Mouse (Mus musculus) layer of hippocampus, postnatal 36 days (tissue): Measurements from ENCODE around the gene D430042O09Rik. TPM values are rescaled to one million over a fixed set of nuclear protein-coding genes. Genes with fewer than 3 reads are reported as not detected.
A peak's percentile ranks its signal among the peaks of the same experiment; 100 is the strongest.

Source experiments
- DNase-seq, 2 experiments: peaks; one replicate each; pipeline ENCODE4 v3.0.0; 2022
- total RNA-seq, 2 experiments: library from RNA; stranded (reverse); gene quantifications; 2 replicates each; pipeline ENCODE4 v1.2.3; 2021

Gene D430042O09Rik
- total RNA-seq, 2 experiments from 2014 or later, result 22.9 to 32.4 TPM

GRCm38 (mm10) chr7:125740521-125740920 is 32.8 kb downstream of the D430042O09Rik start:
- DNase-seq, result no peak

GRCm38 (mm10) chr7:125741271-125741703 is 33.6 kb downstream of the D430042O09Rik start:
- DNase-seq, result no peak

- no peak for DNase-seq
Observed at GRCm38 (mm10) chr7:125744774-125745173, 37.1 kb downstream of the D430042O09Rik start.

GRCm38 (mm10) chr7:125746621-125747315 is 39.1 kb downstream of the D430042O09Rik start:
- DNase-seq, result no peak

GRCm38 (mm10) chr7:125747316-125747690 is 39.6 kb downstream of the D430042O09Rik start:
- no peak for DNase-seq

- DNase-seq, result no peak
Observed at GRCm38 (mm10) chr7:125748186-125748585, 40.5 kb downstream of the D430042O09Rik start.

DNA sequence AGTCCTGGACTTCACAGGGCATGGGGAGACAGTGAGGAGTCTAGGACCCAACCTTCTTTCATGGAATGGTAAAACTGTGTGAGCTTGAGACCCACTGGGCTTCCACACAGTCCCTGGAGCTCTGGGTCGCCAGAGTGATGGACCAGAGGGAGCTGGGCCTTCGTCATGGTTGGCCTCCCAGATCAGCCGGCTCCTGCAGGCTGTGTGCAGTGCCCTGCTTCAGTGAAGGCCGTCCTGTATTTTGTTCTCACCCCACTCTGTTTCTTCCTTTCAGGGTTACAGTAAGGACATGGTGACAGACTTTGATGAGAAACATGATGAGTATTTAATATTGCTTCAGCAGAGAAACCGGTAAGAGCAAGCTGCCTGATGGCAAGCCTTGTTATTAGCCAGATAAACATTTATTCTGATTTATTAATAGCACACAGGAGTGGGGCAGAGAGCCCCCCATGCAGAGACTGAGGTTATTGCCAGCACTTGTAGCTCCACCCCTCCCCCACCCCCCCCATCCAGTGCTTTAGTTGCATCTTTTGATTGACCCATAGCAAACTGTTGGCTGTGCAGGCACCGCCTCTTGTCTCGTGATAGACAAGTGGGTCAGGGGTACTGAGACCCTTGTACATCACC is 45.1 kb downstream of the D430042O09Rik start:
- DNase-seq, result no peak

GRCm38 (mm10) chr7:125753326-125753715 is 45.6 kb downstream of the D430042O09Rik start:
- DNase-seq, result no peak

GRCm38 (mm10) chr7:125756806-125757205 is 49.1 kb downstream of the D430042O09Rik start:
- no peak for DNase-seq

- no peak for DNase-seq
Observed at GRCm38 (mm10) chr7:125757896-125758623, 50.4 kb downstream of the D430042O09Rik start.

- no peak for DNase-seq
Observed at GRCm38 (mm10) chr7:125762289-125762688, 54.6 kb downstream of the D430042O09Rik start.

DNA sequence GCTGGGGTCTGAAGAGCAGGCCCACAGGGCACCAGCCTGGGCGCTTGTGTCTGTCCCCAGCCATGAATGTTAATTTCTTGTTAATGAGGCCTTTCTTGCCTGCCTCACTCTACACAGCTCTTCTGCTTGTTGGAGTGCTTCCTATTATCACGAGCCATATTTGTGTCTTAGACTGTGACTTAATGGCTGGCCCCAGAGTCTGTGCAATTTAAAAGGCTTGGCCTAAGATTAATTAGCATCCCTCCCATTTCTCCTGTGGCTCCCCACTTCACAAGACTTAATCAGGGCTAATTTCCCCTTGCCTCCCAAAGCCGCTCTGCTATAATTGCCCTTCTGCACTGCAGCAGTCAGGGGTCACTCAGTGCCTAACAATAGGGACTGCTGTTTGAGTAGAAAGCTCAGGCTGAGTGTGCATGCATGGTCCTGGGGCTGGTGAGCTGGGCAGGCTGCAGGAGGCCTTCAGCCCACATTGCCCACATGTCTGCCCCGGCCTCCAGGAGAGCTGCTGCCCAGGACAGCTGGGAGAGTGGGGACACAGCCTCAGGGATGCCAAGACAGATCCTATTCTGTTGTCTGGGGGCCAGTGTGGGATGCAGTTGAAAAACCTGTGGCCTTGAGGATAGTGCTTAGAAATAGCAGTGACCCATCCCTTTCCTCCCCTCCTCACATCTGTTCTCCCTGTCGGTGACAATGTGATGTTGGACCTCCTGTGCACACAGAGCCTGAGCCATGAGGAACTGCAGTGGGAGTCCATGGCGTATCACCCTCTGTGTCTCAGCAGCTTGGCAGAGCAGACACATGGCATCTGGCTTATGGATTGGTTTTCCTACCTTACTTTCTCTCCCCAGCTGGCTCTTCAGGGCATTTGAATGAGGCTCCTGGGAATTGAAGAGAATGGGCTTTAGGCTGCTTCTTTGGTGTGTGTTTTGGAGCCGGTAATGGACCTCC is 55.5 kb downstream of the D430042O09Rik start:
- no peak for DNase-seq

GRCm38 (mm10) chr7:125764373-125764772 is 56.7 kb downstream of the D430042O09Rik start:
- no peak for DNase-seq

DNA sequence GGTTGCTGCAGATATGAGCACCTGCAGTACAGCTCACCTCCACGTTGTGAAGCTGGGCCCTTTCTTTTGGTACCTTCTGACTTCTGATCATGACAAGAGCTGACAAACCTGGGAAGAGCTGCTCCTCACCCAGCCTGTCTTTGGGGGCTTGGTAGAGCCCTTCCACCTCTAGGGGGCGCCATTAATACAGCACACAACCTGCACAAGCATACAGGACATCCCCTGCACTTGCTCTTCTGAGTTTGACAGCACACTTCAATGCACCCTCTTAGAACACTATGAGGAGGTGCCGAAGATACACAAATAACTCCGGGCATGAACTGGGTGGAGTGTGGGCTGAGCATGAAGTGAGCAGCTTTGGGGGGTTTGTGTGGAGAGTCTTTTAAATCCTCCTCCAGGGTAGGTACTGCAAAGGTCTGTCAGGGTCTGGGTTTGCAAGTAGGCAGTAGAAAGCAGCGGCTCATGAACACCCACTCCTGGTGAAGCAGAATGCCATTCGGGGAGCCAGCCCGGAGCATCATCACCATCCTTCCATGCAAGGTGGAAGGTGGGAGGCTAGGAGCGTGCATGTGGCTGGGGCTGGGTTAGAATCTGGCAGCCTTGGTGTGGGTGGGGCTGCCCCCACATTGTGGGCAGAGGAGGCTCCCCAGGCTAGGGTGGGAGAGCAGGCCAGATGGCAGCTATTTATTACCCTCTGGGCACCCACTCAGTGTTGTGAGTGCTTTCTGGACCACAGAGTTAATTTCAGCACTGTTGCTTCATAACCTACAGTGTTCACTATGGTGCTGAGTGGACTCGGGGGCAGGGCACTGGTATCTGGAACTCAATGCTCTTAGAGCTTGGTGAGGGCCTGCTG is 59.5 kb downstream of the D430042O09Rik start:
- peak; percentile 72 to 77 for DNase-seq

- peak; percentile 23 to 37 for DNase-seq
Observed at GRCm38 (mm10) chr7:125772961-125773571, 65.4 kb downstream of the D430042O09Rik start.

DNA sequence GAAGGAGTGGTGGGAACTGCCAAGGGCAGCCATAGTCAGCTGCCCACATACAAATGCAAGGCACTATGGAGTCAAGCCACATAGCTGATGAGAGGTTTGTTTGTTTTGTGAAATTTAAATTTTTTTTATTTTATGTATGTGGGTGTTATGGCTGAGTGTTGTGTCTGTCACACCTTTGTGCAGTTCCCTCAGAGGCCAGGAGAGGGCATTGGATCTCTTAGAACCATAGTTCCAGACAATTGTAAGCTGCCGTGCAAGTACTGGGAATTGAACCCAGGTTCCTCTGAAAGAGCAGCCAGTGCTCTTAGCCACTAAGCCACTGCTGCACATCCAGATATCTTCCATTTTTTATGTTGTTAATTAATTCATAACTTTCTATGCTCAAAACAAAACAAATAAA is 75.5 kb downstream of the D430042O09Rik start:
- DNase-seq, result no peak

DNA sequence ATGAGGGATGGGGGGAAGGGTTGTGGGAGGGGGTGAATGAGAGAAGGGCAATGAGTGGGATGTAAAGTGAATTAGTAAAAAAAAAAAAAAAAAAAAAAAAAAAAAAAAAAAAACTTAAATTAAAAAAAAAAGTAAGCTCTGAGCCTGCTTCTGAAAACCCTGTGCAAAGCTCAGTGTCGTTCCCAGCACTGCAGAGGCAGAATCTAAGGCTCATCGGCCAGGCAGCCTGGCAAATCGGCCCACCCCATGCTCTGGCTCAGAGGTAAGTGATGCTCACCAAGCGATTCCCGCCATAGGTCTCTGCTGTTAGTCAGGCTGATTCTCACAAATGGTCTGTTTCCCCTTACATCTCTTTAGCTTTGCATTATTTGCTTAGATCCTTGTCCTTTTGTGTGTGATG is 78.4 kb downstream of the D430042O09Rik start:
- DNase-seq, result no peak

- DNase-seq, result no peak
Observed at GRCm38 (mm10) chr7:125787046-125787445, 79.4 kb downstream of the D430042O09Rik start.

GRCm38 (mm10) chr7:125790039-125790438 is 82.4 kb downstream of the D430042O09Rik start:
- DNase-seq, result no peak

- DNase-seq, result no peak
Observed at GRCm38 (mm10) chr7:125806571-125806970, 98.9 kb downstream of the D430042O09Rik start.

DNA sequence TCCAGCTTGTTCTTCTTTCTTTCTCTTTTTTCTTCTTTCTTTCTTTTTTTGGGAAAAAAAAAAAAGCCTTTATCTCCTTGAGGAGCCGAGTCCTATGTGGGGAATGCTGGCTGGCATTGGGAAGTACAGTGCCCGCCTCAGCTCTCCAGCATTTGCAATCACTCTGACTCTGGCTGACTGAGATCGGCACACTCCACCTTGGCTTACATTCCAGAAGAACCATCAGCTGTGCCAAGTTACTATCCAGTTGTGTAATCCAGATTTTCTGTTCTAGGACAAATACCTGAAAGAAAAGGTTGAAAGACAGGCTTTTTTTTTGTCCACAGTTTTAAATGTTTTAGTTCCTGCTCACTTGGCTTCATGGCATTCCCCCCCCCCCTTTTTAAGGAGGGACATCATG is 100.5 kb downstream of the D430042O09Rik start:
- DNase-seq, result no peak
